Comparison of ENCODE assay signal across 24 mouse cellular contexts in the genomic region with DNA sequence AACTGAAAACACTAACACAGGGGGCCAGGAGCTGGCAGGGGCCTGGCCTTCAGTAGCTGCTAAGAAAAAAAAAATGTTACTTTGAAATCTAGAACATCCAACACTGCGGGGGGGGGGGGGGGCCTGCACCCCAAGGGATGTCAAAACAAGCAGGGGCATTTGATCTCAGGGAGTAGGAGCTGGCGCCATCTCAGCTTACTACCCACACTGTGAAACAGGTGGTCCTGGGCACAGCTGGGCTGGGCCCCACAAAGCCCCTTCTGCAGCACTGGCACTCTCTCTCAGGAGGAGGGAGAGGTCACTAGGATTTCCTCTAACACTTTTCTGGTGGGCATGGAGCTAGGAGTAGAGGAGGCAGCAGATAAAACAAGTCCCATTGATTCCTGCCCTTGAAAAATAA. TPM values are rescaled to one million over a fixed set of nuclear protein-coding genes. Genes with fewer than 3 reads are reported as not detected.
"Had no signal": no experiment of that assay in that cellular context is flagged by ENCODE, and none has a peak within 500 bp of the region (broad histone marks: within the 10 kb centered on the region; RNA-seq: fewer than 3 reads in every experiment).

No protein-coding gene starts in this region.

- H3K4me3 ChIP-seq: left cerebral cortex, adult 2 months; limb, embryonic 13.5 days; liver, embryonic 13.5 days; neural tube, embryonic 12.5 days; neural tube, embryonic 15.5 days had no signal

- H3K4me1 ChIP-seq: liver, embryonic 13.5 days had no signal

- H3K9ac ChIP-seq: limb, embryonic 13.5 days; liver, embryonic 13.5 days; neural tube, embryonic 12.5 days; neural tube, embryonic 15.5 days had no signal

- H3K27me3 ChIP-seq: limb, embryonic 13.5 days; liver, embryonic 13.5 days; neural tube, embryonic 12.5 days; neural tube, embryonic 15.5 days had no signal

- H3K36me3 ChIP-seq: liver, embryonic 13.5 days; neural tube, embryonic 12.5 days; neural tube, embryonic 15.5 days had no signal

- ATAC-seq: intestine, postnatal 0 days had no signal

- H3K27ac ChIP-seq: left cerebral cortex, adult 2 months; limb, embryonic 13.5 days; liver, embryonic 13.5 days; neural tube, embryonic 12.5 days; neural tube, embryonic 15.5 days; stomach, postnatal 0 days had no signal

- DNase-seq: kidney, adult 8-10 months; kidney, postnatal 25 days; layer of hippocampus, adult 9-11 months; left cerebral cortex, postnatal 4 days; liver, embryonic 13.5 days; lung, adult 2 months; lung, postnatal 14 days; lung, postnatal 4 days; midbrain, embryonic 14.5 days; right cerebral cortex, adult 18-20 months; right cerebral cortex, postnatal 14 days; right cerebral cortex, postnatal 4 days; thymus, adult 2 months; thymus, postnatal 14 days; thymus, postnatal 4 days had no signal

- H3K9me3 ChIP-seq: limb, embryonic 13.5 days; liver, embryonic 13.5 days; neural tube, embryonic 12.5 days; neural tube, embryonic 15.5 days had no signal

- H3K4me2 ChIP-seq: limb, embryonic 13.5 days; liver, embryonic 13.5 days; midbrain, embryonic 11.5 days; neural tube, embryonic 12.5 days; neural tube, embryonic 15.5 days had no signal

RNA-seq across cellular contexts. Expression of gene Daam2, which starts 39.6 kb away (rescaled TPM):
- total RNA-seq: megakaryocyte progenitor cell, adult 5-6 weeks; megakaryocyte-erythroid progenitor cell, adult 5-6 weeks had no signal
